Comparison of ENCODE assay signal across 8 mouse cellular contexts in genomic region chr4:125300503-125301457, GRCm38 (mm10).
A peak's percentile ranks its signal among the peaks of the same experiment; 100 is the strongest.
DNase-seq lines count a peak whose midpoint lies in the region; ATAC-seq and TF ChIP-seq lines count a peak whose summit lies in the region.

No protein-coding gene starts in this region.

- 0 out of 2 replicates have a peak overlapping the region, but pooled peaks have one; percentile 19 for H3K9ac ChIP-seq in midbrain, postnatal 0 days (replicated peaks; ENCODE audit: low read length, poor library complexity, severe bottlenecking)

- H3K27me3 ChIP-seq in limb, embryonic 10.5 days (ENCODE audit: low read depth, poor library complexity, severe bottlenecking), result peaks cover 68% of the 10 kb centered on the region
- no peaks in the 10 kb centered on the region for H3K27me3 ChIP-seq in midbrain, postnatal 0 days (ENCODE audit: insufficient read depth, low read length)

- intact Hi-C loops in left cerebral cortex, postnatal 36 days (cut with DNase I), result loop anchor here (5.0 kb wide), 1 partner anchor 97 kb away; no protein-coding TSS in a partner anchor

- H3K27ac ChIP-seq in limb, embryonic 10.5 days, result no peak overlapping the region
- H3K27ac ChIP-seq in midbrain, postnatal 0 days (ENCODE audit: low read depth, low read length), result no peak overlapping the region

- peak; percentile 79 for ATAC-seq in granulocyte monocyte progenitor cell, adult 5-6 weeks (replicated peaks; ENCODE audit: poor library complexity, severe bottlenecking)
- no peak for ATAC-seq in midbrain, postnatal 0 days (ENCODE audit: low FRiP score)

- peak; percentile 70 for DNase-seq in right cerebral cortex, postnatal 4 days
- no peak for DNase-seq in right cerebral cortex, postnatal 25 days
- DNase-seq in c-Kit-positive CD71-negative TER-119-negative erythroid progenitor cells, embryonic 14.5 days (ENCODE audit: low read depth), result peak; percentile 34
- peak; percentile 94 for DNase-seq in limb, embryonic 10.5 days (ENCODE audit: low spot score)
- peak; percentile 66 for DNase-seq in midbrain, postnatal 0 days (ENCODE audit: low spot score)
- DNase-seq in urinary bladder, postnatal 14 days (ENCODE audit: low spot score), result peak; percentile 72
- no peak for DNase-seq in left cerebral cortex, postnatal 36 days (ENCODE audit: low spot score in 2 of 2)

- WGBS in limb, embryonic 10.5 days, result 26% methylated on average over 33 of the region's 33 CpGs
- WGBS in midbrain, postnatal 0 days, result 18% methylated on average over 33 of the region's 33 CpGs

- H3K9me3 ChIP-seq in limb, embryonic 10.5 days (replicated peaks), result no peaks in the 10 kb centered on the region
- no peaks in the 10 kb centered on the region for H3K9me3 ChIP-seq in midbrain, postnatal 0 days (ENCODE audit: low read length)

- no peak for TF ChIP-seq CTCF in midbrain, postnatal 0 days (IDR thresholded peaks at IDR 0.05)

- no peak overlapping the region for H3K4me3 ChIP-seq in limb, embryonic 10.5 days
- H3K4me3 ChIP-seq in midbrain, postnatal 0 days (ENCODE audit: low read depth, low read length), result no peak overlapping the region; the same call in 1 of the 2 replicates

- H3K36me3 ChIP-seq in limb, embryonic 10.5 days, result no peaks in the 10 kb centered on the region
- H3K36me3 ChIP-seq in midbrain, postnatal 0 days (ENCODE audit: insufficient read depth, low read length), result no peaks in the 10 kb centered on the region

- peak overlapping the region; percentile 34 for H3K4me2 ChIP-seq in midbrain, postnatal 0 days (ENCODE audit: low read depth, low read length, poor library complexity, severe bottlenecking)

- no peaks in the 10 kb centered on the region for H3K4me1 ChIP-seq in limb, embryonic 10.5 days
- H3K4me1 ChIP-seq in midbrain, postnatal 0 days (ENCODE audit: insufficient read depth, low read length), result peaks cover 4% of the 10 kb centered on the region; the same call in 1 of the 2 replicates

Comparison
In these comparisons a context has a peak if more than half of its experiments do, and no peak if none do; other contexts are left out.
1. DNase-seq: peak in right cerebral cortex, postnatal 4 days (single experiment), c-Kit-positive CD71-negative TER-119-negative erythroid progenitor cells, embryonic 14.5 days (single experiment), limb, embryonic 10.5 days (single experiment), midbrain, postnatal 0 days (single experiment) and urinary bladder, postnatal 14 days (single experiment); none in right cerebral cortex, postnatal 25 days (single experiment) and left cerebral cortex, postnatal 36 days (0 of 2).